Mouse (Mus musculus) thymus, adult 2 months (tissue): ENCODE measurements around the gene Mlec.

Experiments used
- CTCF ChIP-seq: fragments of 200-500 bp; IDR thresholded peaks from 2 replicates; pipeline ENCODE4 v1.5.1; 2012; ENCODE audit warnings: mild to moderate bottlenecking, control low read depth, low read length, moderate library complexity, borderline replicate concordance; ENCODE audit not compliant: control insufficient read depth, poor library complexity, insufficient read depth; ENCODE audit errors: extremely low read depth
- POLR2A ChIP-seq: fragments of 200-500 bp; IDR thresholded peaks from 2 replicates; pipeline ENCODE4 v1.6.1; 2012; ENCODE audit warnings: mild to moderate bottlenecking, low read length, control low read depth, moderate library complexity; ENCODE audit not compliant: control insufficient read depth, poor library complexity, insufficient read depth; ENCODE audit errors: extremely low read depth

GRCm38 (mm10) chr5:115156401-115156800, 1.6 kb downstream of the Mlec start:
- TF ChIP-seq CTCF (no peak), POLR2A (no peak)
